Mouse (Mus musculus) T-helper 17 cell (primary cell): ENCODE measurements around the gene Smok3b.
"Not testable (repeated sequence)": the region's sequence is repeated elsewhere in the genome, so short reads cannot be mapped to it uniquely, and the experiment has no call there.

ENCODE experiments used
- in situ Hi-C, 2 experiments: fragments of 300-600 bp; cut with MboI, MseI; formaldehyde crosslinking; loops; 1 replicate in 1 of 2; 2 replicates in 1 of 2; pipeline ENCODE4 v1.15.1; 2025; ENCODE audit warnings: high pct_unique_total_duplicates in 2 of 2

Gene Smok3b

DNA sequence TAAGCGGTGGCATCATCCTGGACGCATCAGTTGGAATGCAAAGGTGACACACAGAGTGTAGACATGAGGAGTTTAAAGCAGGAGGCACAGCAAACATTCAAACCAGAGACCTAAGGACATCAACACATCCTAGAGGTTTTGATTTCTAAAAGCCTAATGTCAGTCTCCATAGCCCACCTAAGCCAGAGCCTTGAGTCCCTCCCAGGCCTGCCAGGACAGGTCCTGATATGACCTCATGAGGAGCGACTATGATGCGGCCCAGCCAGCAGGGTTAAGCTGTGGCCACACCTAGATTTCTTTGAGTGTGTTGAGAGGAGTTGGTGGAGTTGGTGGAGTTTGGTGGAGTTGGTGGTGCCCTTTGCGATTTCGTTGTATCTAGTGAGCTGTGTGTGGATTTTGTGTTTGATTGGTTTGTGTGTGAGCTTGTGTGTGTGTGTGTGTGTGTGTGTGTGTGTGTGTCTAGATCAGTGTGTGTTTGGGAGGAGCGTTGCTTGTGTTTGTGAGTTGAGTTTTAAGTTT is at the start of gene Smok3b, which contains the start of gene Smok3a:
Gene Smok3b (plus strand): TSS at position 469 of the 519 bp plus-strand sequence.
Gene Smok3a (plus strand): TSS at position 301 of the 519 bp plus-strand sequence.
- in situ Hi-C loops, result not testable (repeated sequence)

DNA sequence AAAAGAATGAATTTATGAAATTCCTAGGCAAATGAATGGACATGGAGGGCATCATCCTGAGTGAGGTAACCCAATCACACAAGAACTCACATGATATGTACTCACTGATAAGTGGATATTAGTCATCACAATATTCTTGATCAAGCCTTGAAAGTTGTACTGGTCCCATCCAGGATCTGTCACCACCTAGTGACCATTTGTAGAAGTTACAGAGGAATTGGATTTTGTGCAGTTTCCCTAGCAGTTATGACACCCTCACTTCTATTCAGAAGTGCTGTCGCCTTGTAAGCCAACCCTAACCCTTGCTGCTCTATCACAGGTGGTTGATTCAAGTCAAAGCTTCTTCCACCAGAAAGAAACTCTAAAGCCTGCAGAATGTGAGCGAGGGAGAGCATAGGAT is 48.1 kb upstream of the Smok3b start:
- in situ Hi-C loops, result no loop called here

DNA sequence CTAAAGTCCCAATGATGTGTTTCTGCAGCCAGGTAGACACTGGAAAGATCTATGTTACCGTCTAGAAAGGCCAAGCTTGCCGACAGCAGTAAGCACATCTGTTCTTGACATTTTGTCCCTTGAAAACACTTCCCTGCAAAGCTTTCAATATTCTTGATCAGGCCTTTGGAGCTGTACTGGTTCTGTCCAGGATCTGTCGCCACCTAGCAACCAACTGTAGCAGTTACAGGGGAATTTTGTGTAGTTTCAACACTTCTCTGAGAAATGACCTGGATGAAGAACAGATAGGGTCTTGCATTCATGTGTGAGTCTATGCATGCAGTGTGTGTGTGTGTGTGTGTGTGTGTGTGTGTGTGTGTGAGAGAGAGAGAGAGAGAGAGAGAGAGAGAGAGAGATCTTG is 47.5 kb upstream of the Smok3b start:
- in situ Hi-C loops, result no loop called here

DNA sequence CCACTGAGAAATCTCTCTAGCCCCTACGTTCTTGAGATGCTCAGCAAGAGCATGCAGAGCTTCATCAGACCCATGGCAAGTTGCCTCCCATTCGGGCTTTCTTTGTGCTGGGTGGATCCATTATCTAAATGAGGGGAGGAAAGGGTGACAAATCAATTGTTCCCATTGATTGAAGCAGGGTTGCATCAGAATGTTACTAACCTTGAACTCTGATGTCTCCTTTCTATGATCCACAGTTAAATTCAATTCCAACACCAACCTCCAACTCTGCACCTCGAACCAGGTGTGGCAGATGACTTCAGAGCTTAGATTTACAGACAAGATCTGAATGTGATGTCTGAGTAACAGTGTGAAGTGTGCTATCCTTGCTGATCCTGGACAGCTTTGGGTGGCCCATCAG is 46.5 kb upstream of the Smok3b start:
- in situ Hi-C loops, result no loop called here

DNA sequence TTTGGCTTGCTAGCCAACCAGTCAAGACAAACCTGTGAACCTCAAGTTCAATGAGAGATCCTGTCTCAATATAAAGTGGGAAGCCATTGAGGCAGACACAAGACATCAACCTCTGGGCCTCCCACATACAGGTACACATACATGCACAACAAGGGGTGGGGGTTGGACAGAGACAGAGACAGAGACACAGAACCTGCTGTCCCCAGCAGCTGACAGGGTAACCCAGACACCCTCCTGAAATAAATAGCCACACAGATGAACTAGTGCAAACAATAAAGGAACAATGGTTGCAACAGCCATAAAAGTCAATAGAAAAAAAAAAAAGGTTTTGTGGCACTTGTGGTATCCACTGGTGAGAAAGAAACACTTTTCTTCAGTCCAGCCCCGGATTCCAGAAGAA is 45.8 kb upstream of the Smok3b start:
- in situ Hi-C loops, result no loop called here

DNA sequence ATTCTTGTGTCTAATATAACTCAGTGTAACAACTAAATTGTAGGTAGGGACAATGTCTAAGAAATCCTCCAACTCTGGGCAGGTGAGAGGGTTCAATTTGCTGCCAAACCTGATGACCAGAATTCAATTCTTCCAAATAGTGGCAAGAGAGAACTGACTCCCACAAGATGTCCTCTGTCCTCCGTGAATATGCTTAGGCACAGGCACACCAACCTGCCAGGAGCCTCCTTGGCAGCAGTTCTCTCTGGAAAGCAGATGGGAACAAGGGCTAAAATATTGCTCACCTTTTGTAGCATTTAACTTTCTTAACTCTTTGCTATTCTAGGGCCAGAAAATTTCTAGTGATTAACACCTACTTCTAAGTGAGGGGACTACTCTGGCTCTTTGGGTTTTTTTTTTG is 43.9 kb upstream of the Smok3b start:
- in situ Hi-C loops, result no loop called here

DNA sequence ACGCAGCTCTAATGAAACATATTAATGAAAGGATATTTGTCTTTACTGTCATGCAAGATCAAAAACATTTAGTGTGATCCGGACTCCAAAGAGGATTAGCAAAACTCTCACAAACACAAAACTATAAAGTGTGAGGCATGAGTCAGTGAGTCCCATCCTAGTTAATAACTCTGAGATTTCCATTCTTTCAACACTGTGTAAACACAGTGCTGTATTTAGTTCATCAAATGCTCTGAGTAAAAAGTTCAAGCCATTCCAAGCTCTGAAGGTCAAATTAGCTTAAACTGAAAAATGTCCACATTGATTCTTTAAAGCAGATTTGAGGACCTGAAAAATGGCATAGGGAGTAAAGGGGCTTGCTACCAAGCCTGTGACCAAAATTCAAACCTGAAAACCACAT is 42.1 kb upstream of the Smok3b start:
- in situ Hi-C loops, result no loop called here

DNA sequence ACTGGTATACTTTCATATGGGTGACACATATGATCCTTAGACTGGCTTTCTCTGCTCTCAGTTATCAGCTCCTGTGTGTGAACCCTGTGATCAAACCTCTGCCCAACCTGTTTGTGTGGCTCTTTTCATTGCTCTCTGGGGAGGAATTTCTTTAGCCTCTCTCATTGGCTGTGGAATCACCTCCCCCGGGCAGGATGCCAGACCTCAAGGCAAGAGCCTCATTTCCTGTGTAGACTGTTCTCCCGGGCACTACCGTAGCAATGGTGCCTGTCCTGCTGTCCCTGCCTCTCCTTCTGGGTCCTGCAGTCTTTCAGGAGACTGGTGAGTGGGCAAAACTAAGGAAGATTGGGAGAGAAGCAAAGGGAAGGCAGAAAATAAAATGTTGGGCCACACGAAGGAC is 39.9 kb upstream of the Smok3b start, which contains the start of gene Azgp1:
Gene Azgp1 (plus strand): TSS at position 221 of the 400 bp plus-strand sequence.
- in situ Hi-C loops, result no loop called here

DNA sequence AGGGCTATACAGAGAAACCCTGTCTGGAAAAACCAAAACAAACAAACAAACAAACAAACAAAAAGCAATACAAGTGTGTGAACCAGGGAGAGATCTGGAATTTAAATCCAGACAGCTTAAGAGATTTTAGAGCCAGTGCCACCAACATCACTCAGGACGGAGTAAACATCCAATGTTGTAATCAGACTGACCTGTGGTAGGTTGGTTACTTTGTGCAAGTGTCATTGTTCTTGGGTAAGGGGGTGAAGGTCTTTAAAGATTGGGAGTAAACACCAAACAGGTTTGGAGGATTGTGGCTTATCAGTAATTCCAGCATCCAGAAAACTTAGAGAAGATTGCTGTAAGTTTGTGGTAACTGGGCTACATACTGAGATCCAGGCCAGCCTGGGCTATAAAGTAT is 34.9 kb upstream of the Smok3b start:
- in situ Hi-C loops, result no loop called here

DNA sequence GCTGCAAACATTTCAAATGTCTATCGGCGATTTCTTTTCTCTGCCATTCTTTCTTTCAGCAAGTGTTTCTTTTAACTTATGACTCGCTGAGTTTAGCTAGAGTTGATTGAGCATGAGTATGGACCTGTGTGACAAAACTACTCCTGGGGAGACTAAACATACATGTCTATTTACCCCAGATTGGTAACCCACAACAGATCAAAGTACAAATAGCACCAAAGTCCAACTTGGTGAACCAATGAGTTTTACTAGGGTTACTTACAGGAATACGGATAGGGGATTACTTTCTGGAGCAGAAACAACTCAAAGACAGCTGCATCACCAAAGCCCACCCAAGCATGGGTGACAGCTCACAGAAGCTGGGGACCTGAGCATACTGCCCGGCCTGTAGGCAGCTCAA is 11.8 kb upstream of the Smok3b start:
- in situ Hi-C loops, result no loop called here

DNA sequence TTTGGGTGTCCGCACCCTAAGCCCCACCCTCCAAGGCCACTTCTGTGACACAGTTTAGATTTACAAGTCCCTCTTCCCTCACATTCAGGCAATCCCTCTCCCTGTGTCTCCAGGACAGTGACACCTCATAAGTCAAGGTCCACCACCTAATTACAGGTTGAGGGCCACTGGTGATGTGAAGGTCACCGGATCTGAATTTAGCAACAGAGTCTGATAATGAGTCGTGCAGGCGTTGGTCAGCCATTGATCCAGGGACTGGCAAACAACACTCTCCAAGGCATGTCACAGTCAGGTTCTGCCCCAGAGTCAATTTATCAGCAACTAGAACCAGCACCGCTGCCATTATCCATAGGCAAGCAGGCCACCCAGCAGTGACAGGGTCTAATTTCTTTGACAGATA is 8.8 kb upstream of the Smok3b start:
- in situ Hi-C loops, result loop anchor here in 1 of 2 experiments (5.0 kb wide), 1 partner anchor 40 kb away; the partner anchor contains the start of gene Smok3c

DNA sequence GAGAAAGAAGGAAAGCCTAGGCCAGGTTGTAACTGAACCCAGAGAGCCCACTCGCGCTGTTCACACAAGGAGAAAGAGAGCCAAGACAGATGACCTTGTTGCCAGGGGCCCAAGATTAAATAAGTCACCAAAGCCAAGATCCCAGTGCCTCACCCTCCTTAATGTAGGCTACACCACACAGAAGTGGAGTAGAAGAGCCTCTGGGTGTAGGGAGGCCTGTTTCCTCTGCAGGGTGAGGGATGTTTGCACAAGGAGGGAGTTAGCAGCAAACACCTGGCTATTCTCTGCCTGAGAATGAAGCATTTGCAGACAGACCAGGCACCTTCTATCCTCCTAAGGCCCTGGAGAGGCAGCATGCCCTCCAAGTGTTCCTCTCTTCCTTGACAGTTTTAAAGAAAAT is 4.7 kb upstream of the Smok3b start:
- in situ Hi-C loops, result loop anchor here in 1 of 2 experiments (5.0 kb wide), 1 partner anchor 36 kb away; the partner anchor contains the start of gene Smok3c

DNA sequence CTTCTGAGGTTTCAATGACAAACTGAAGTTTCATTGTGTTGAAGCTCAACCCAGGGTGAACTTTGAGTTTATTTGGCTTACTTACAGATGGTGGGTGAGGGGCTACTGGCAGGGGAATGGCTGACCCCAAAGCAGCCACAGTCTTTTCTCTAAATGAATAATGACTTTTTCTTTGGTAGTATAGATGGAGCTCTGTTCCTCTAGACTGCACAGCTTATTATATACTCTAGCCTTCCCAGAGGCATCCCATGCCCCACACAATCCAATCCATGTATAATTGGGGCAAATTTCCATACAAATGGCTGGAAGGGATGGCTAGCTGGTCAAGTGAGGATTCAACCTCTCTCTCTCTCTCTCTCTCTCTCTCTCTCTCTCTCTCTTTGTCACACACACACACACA is 4.2 kb upstream of the Smok3b start:
- in situ Hi-C loops, result loop anchor here in 1 of 2 experiments (5.0 kb wide), 1 partner anchor 35 kb away; the partner anchor contains the start of gene Smok3c

DNA sequence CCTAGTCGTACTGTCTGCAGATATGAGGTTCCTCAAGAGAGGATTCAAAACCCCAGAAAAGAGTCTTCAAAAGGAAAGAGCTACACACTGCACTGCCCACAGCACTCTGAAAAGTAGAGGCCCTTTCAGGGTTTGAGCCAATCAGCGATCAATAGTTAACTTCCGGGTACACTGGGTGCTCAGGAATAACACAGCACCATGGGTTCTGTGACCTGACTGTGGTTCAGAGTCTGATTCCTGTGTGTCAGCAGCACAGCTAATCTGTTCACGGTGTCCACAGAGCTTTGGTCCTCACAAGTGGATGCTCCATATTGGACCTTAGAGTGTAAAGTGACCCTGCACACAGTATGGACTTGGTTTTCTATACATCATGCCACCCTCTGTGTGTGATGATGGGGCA is 1.7 kb upstream of the Smok3b start:
- in situ Hi-C loops, result loop anchor here in 1 of 2 experiments (5.0 kb wide), 1 partner anchor 33 kb away; the partner anchor contains the start of gene Smok3c

DNA sequence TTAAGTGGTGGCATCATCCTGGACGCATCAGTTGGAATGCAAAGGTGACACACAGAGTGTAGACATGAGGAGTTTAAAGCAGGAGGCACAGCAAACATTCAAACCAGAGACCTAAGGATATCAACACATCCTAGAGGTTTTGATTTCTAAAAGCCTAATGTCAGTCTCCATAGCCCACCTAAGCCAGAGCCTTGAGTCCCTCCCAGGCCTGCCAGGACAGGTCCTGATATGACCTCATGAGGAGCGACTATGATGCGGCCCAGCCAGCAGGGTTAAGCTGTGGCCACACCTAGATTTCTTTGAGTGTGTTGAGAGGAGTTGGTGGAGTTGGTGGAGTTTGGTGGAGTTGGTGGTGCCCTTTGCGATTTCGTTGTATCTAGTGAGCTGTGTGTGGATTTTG is 31.7 kb downstream of the Smok3b start, which contains the start of gene Smok3c:
Gene Smok3c (plus strand): TSS at position 301 of the 400 bp plus-strand sequence.
- in situ Hi-C loops, result loop anchor here (5.0 kb wide), 2 partner anchors 36 to 41 kb away; no protein-coding TSS in a partner anchor

DNA sequence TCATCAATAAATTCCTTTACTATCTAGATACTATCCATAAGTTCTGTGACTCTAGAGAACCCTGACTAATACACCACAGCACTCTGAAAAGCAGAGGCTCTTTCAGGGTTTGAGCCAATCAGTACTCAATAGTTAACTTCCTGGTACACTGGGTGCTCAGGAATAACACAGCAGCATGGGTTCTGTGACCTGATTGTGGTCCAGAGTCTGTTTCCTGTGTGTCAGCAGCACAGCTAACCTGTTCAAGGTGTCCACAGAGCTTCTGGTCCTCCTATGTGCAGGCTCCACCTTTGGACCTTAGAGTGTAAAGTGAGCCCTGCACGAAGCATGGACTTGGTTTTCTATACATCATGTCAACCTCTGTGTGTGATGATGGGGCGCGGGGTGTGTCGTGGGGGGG is 52.6 kb downstream of the Smok3b start:
- in situ Hi-C loops, result no loop called here

DNA sequence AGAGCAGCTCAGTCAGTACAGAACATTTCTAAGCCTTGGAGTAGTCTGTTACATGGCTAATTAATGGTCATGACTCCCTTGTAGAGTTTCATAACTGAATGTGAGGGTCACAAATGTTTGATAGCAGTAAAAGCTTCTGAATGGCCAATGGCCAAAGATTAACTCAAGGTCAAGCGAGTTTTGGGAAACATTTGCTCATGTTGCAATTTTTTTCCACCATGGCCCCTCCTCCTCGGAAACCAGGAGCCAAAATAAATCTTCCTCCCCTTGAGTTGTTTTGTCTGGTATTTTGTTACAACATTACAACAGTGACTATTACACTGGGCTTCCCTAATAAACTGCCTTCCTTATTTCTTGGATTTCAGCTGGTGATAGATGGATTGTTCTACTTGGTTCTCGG is 54.5 kb downstream of the Smok3b start:
- in situ Hi-C loops, result no loop called here

DNA sequence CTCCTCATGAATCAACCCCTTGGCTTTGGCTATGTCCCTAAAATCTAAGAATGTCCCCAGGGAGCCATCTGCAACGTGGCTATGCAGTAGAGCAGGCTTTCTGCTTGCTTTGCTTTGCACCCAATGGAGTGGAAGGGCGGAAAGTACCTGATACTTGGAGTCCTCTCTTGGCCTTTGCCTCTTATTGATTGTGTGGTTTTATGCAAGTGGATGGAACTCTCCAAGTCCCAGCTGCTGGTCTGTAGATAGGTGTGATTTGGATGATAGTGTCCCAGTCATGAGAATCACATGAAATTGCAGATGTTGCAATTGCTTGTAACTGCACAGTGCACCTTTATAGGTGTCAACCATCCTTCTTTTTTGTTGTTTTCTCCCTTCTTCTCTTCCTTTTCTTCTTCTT is 54.9 kb downstream of the Smok3b start:
- in situ Hi-C loops, result no loop called here

DNA sequence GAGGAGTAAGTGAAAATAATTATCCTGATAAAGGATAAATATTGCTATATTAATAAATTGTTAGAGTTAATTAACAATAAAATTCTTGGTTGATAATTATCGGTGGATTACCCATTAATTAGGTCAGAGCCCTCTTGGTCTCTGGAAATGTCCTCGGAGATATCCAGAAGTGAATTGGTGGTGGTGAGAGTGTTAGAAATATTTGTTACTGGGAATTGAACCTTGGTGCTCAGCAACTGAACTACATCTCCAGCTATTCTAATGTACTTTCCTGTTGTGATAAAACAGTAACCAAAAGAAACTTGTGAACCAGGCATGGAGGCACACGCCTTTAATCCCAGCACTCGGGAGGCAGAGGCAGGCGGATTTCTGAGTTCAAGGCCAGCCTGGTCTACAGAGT is 59.2 kb downstream of the Smok3b start:
- in situ Hi-C loops, result loop anchor here in 1 of 2 experiments (5.0 kb wide), 1 partner anchor 57 kb away; no protein-coding TSS in a partner anchor

DNA sequence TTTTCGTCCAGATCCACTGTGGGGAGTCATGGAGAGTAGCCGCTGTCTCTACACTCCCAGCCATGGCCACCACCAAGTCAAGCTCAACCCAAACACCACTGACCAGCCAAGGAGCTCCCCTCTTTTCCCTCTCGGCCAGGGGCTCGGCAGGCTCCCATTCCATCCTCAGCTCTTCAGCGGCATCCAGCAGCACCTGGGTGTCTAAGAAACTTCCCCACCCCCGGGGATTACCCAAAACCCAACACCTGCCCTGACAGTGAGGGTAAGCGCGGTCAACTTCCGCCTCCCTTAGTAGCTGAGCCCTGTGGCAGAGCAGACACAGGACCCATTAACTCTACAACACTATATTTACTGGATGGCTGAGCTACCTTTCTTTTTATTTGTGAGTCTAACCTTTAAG is 60.2 kb downstream of the Smok3b start:
- in situ Hi-C loops, result loop anchor here in 1 of 2 experiments (5.0 kb wide), 1 partner anchor 56 kb away; no protein-coding TSS in a partner anchor

DNA sequence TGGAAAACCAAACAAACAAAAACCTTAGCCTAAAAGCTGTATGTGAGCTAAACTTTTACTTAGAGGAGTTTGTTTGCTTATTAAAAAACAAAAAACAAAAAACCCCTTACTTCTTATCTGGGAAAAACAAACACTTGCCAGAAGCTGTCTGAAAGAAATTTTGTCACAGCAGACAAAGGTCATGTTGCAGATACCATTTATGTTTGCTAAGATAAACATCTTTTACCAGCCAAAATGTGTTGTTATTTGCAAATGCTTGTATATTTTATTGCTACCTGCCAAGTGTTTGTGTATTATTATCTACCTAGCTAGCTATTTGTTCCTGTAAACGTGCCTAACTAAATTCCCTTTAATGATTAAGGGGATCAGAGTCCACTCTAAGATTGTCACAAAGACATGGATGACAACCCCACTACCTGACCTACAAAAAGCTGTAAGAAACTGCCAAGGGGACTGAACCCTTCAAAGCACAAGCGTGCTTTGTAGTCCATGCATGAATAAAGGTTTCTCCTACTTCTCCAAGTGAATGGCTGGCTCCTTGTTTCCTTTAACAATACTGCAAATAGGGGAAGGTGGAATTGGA is 62.2 kb downstream of the Smok3b start:
- in situ Hi-C loops, result loop anchor here in 1 of 2 experiments (5.0 kb wide), 1 partner anchor 54 kb away; no protein-coding TSS in a partner anchor

DNA sequence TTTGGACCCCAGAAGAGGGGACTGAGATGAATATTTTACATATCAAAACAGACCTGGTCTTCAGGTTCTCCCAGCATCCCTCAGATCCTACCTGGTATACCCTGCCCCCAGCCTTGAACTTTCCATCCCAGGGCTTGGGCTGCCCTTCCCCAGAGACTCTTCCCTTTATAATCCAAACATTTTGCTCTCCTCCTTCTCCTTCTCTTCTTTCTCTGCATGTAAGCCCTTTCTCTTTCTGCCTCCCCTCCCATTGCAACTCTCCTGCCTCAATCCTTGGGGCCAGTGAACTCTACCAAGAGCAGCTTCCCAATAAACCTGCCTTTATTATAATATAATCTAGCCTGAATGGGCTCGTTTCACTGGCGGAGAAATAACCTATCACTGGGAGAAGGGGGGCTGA is 62.7 kb downstream of the Smok3b start:
- in situ Hi-C loops, result loop anchor here in 1 of 2 experiments (5.0 kb wide), 1 partner anchor 53 kb away; no protein-coding TSS in a partner anchor

DNA sequence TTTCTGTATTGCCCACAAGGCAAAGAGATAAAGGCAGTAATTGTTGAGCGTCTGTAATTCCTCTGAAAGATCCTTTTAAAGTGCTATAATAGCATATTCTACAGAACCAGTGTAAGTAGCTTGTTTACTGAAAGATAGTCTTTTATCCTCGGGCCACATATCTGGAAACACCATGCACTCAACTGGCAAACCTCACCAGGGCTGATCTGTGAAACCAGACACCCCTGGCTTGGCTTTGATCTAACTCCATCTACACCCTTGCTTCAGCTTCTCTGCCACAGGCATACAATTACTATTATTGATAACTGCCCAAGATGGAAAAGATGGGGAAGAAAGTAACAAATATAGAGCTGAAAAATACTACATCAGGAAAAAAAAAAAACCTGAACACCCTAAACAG is 63.3 kb downstream of the Smok3b start:
- in situ Hi-C loops, result loop anchor here in 1 of 2 experiments (5.0 kb wide), 1 partner anchor 53 kb away; no protein-coding TSS in a partner anchor
